Mouse (Mus musculus): ENCODE measurements at regions not wholly inside any gene's neighbourhood (a gene's known extent, or its start where the extent isn't known, plus 50 kb on each side); places are given as distances from the start of the nearest gene placed in this dataset.

GRCm38 (mm10) chr14:12938638-12939293 lies 115.9 kb upstream of the Cadps start:
- no peak for TF ChIP-seq CTCF (IDR thresholded peaks at IDR 0.05; ENCODE audit: borderline replicate concordance, extremely low read depth, insufficient read depth, insufficient read length)
- TF ChIP-seq POLR2A (IDR thresholded peaks at IDR 0.05; ENCODE audit: borderline replicate concordance, extremely low read depth, insufficient read depth, insufficient read length, poor library complexity, severe bottlenecking) = no peak

Data from brain, embryonic 14.5 days (tissue).